Mouse (Mus musculus): ENCODE measurements at regions not wholly inside any gene's neighbourhood (a gene's known extent, or its start where the extent isn't known, plus 50 kb on each side); places are given as distances from the start of the nearest gene placed in this dataset.

GRCm38 (mm10) chr10:6053207-6053606, 131.0 kb upstream of the Rgs17 start:
- TF ChIP-seq EP300 (optimal IDR thresholded peaks at IDR 0.05) (no peak), CTCF (IDR thresholded peaks at IDR 0.05; ENCODE audit: low read depth) (no peak)
- Histone ChIP-seq H3K4me1 (replicated peaks; ENCODE audit: control insufficient read depth, insufficient read depth) (no peaks in the 10 kb centered on the region), H3K9ac (ENCODE audit: low read length) (no peak overlapping the region), H3K27ac (replicated peaks) (no peak overlapping the region), H3K9me3 (ENCODE audit: control insufficient read depth, low read length) (no peaks in the 10 kb centered on the region), H3K27me3 (ENCODE audit: control insufficient read depth, insufficient read depth, low read length) (no peaks in the 10 kb centered on the region), H3K36me3 (ENCODE audit: control insufficient read depth, insufficient read depth, low read length) (no peaks in the 10 kb centered on the region), H3K4me3 (ENCODE audit: low read depth, low read length) (no peak overlapping the region), H3K4me2 (replicated peaks; ENCODE audit: low read depth) (no peak overlapping the region)
- WGBS: 44% methylated on average over 2 of the region's 2 CpGs
- DNase-seq (ENCODE audit: low spot score): no peak
- ATAC-seq (ENCODE audit: low FRiP score, low TSS enrichment): no peak

GRCm38 (mm10) chr10:6043358-6043757, 121.2 kb upstream of the Rgs17 start:
- ATAC-seq (ENCODE audit: low FRiP score, low TSS enrichment): no peak
- Histone ChIP-seq H3K9ac (ENCODE audit: low read length) (no peak overlapping the region), H3K4me1 (replicated peaks; ENCODE audit: control insufficient read depth, insufficient read depth) (no peaks in the 10 kb centered on the region), H3K9me3 (ENCODE audit: control insufficient read depth, low read length) (no peaks in the 10 kb centered on the region), H3K36me3 (ENCODE audit: control insufficient read depth, insufficient read depth, low read length) (no peaks in the 10 kb centered on the region), H3K4me3 (ENCODE audit: low read depth, low read length) (no peak overlapping the region), H3K4me2 (replicated peaks; ENCODE audit: low read depth) (no peak overlapping the region), H3K27me3 (ENCODE audit: control insufficient read depth, insufficient read depth, low read length) (no peaks in the 10 kb centered on the region), H3K27ac (replicated peaks) (no peak overlapping the region)
- TF ChIP-seq EP300 (optimal IDR thresholded peaks at IDR 0.05): no peak
- TF ChIP-seq CTCF (IDR thresholded peaks at IDR 0.05; ENCODE audit: low read depth): no peak
- no peak for DNase-seq (ENCODE audit: low spot score)
- WGBS: 62% methylated on average over 5 of the region's 5 CpGs

GRCm38 (mm10) chr10:6039771-6040170, 117.6 kb upstream of the Rgs17 start:
- H3K4me3 ChIP-seq (ENCODE audit: low read depth, low read length): no peak overlapping the region
- no peaks in the 10 kb centered on the region for H3K27me3 ChIP-seq (ENCODE audit: control insufficient read depth, insufficient read depth, low read length)
- ATAC-seq (ENCODE audit: low FRiP score, low TSS enrichment) (no peak), DNase-seq (ENCODE audit: low spot score) (no peak)
- no peak overlapping the region for H3K9ac ChIP-seq (ENCODE audit: low read length)
- no peak overlapping the region for H3K4me2 ChIP-seq (replicated peaks; ENCODE audit: low read depth)
- no peak overlapping the region for H3K27ac ChIP-seq (replicated peaks)
- WGBS: 33% methylated on average over 4 of the region's 4 CpGs
- TF ChIP-seq EP300 (optimal IDR thresholded peaks at IDR 0.05) (no peak), CTCF (IDR thresholded peaks at IDR 0.05; ENCODE audit: low read depth) (no peak)
- H3K36me3 ChIP-seq (ENCODE audit: control insufficient read depth, insufficient read depth, low read length): no peaks in the 10 kb centered on the region
- H3K9me3 ChIP-seq (ENCODE audit: control insufficient read depth, low read length): no peaks in the 10 kb centered on the region
- H3K4me1 ChIP-seq (replicated peaks; ENCODE audit: control insufficient read depth, insufficient read depth): no peaks in the 10 kb centered on the region

DNA sequence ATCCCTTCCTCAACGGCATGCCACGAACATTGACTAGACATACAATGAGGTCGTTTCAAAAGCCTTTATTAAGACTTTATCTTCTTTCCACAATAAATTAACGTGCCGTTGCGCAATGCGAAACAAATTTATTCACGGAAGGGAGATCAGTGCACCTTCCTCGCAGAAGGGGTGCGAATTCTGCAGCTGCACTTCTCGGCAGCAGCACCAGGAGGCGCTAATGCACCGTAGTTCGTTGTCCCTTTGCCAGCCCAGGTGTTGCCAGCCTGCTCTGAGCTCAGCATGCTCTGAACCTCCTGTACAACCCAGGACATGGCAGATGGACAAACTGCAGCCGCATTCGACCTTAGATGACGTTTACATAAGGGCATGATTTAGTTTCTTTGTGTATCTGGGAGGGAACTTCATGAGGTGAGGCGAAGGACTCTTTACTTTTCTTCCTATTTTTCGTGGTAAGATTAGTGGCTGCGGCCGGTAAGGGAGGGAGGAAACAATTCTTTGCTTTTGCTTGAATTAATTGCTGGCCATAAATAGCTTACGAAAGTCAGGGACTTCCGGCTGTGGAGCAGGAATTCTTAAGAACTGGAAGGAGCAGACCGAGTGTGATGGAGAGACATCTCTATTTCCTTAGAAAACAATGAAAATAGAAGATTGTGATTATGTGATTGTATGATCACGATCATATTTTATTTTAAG, 113.7 kb upstream of the Rgs17 start:
- WGBS: 15% methylated on average over 25 of the region's 25 CpGs
- Histone ChIP-seq H3K36me3 (ENCODE audit: control insufficient read depth, insufficient read depth, low read length) (no peaks in the 10 kb centered on the region), H3K4me3 (ENCODE audit: low read depth, low read length) (0 out of 2 replicates have a peak overlapping the region, but pooled peaks have one; percentile 1), H3K27me3 (ENCODE audit: control insufficient read depth, insufficient read depth, low read length) (no peaks in the 10 kb centered on the region), H3K4me1 (replicated peaks; ENCODE audit: control insufficient read depth, insufficient read depth) (no peaks in the 10 kb centered on the region), H3K9ac (ENCODE audit: low read length) (no peak overlapping the region), H3K4me2 (replicated peaks; ENCODE audit: low read depth) (peak overlapping the region; percentile 27), H3K9me3 (ENCODE audit: control insufficient read depth, low read length) (no peaks in the 10 kb centered on the region), H3K27ac (replicated peaks) (no peak overlapping the region)
- DNase-seq (ENCODE audit: low spot score) (peak; percentile 80), ATAC-seq (ENCODE audit: low FRiP score, low TSS enrichment) (peak; percentile 86)
- peak; percentile 92 for TF ChIP-seq CTCF (IDR thresholded peaks at IDR 0.05; ENCODE audit: low read depth)
- no peak for TF ChIP-seq EP300 (optimal IDR thresholded peaks at IDR 0.05)

GRCm38 (mm10) chr10:6032469-6032868, 110.3 kb upstream of the Rgs17 start:
- Histone ChIP-seq H3K4me1 (replicated peaks; ENCODE audit: control insufficient read depth, insufficient read depth) (no peaks in the 10 kb centered on the region), H3K4me3 (ENCODE audit: low read depth, low read length) (no peak overlapping the region), H3K9me3 (ENCODE audit: control insufficient read depth, low read length) (no peaks in the 10 kb centered on the region), H3K27me3 (ENCODE audit: control insufficient read depth, insufficient read depth, low read length) (no peaks in the 10 kb centered on the region), H3K36me3 (ENCODE audit: control insufficient read depth, insufficient read depth, low read length) (no peaks in the 10 kb centered on the region), H3K9ac (ENCODE audit: low read length) (no peak overlapping the region), H3K27ac (replicated peaks) (no peak overlapping the region), H3K4me2 (replicated peaks; ENCODE audit: low read depth) (no peak overlapping the region)
- DNase-seq (ENCODE audit: low spot score) (no peak), ATAC-seq (ENCODE audit: low FRiP score, low TSS enrichment) (no peak)
- TF ChIP-seq CTCF (IDR thresholded peaks at IDR 0.05; ENCODE audit: low read depth) (no peak), EP300 (optimal IDR thresholded peaks at IDR 0.05) (no peak)
- 71% methylated on average over 4 of the region's 4 CpGs for WGBS

DNA sequence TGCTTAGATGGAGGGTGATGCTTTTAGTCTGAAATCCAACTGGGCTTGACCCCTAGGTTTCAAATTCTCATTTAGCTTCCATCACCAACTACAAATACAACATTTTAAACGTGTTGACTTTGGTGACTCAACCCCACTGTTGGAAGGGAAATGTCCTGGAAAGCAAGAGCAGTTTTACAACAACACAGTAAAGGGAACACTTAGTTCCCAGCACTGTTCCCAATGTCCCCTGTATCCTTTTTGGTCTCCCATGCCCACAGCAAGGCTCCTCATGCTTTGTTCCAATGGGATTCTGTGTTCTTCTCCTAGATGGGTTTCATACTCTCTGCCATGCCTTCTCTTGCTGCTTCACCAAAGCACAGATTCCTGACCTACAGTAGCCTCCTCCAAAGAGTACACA, 105.4 kb upstream of the Rgs17 start:
- no peaks in the 10 kb centered on the region for H3K4me1 ChIP-seq (replicated peaks; ENCODE audit: control insufficient read depth, insufficient read depth)
- H3K4me2 ChIP-seq (replicated peaks; ENCODE audit: low read depth): no peak overlapping the region
- no peaks in the 10 kb centered on the region for H3K9me3 ChIP-seq (ENCODE audit: control insufficient read depth, low read length)
- H3K4me3 ChIP-seq (ENCODE audit: low read depth, low read length): no peak overlapping the region
- 42% methylated on average over 1 of the region's 1 CpGs for WGBS
- H3K36me3 ChIP-seq (ENCODE audit: control insufficient read depth, insufficient read depth, low read length): no peaks in the 10 kb centered on the region
- DNase-seq (ENCODE audit: low spot score): no peak
- no peak for ATAC-seq (ENCODE audit: low FRiP score, low TSS enrichment)
- no peak overlapping the region for H3K9ac ChIP-seq (ENCODE audit: low read length)
- no peak overlapping the region for H3K27ac ChIP-seq (replicated peaks)
- H3K27me3 ChIP-seq (ENCODE audit: control insufficient read depth, insufficient read depth, low read length): no peaks in the 10 kb centered on the region
- TF ChIP-seq EP300 (optimal IDR thresholded peaks at IDR 0.05): no peak
- no peak for TF ChIP-seq CTCF (IDR thresholded peaks at IDR 0.05; ENCODE audit: low read depth)

All from stomach, postnatal 0 days (tissue).